Mouse (Mus musculus) monocyte, adult 59 days (primary cell): ENCODE measurements around the gene 1700025G04Rik. TPM values are rescaled to one million over a fixed set of nuclear protein-coding genes. Genes with fewer than 3 reads are reported as not detected.

Source experiments
- total RNA-seq, 2 experiments: library from RNA; stranded (reverse); gene quantifications; one replicate each; pipeline ENCODE4 v1.2.4; 2023

Gene 1700025G04Rik
- 10 to 100 TPM; 22.2 to 31.2 TPM for total RNA-seq

DNA sequence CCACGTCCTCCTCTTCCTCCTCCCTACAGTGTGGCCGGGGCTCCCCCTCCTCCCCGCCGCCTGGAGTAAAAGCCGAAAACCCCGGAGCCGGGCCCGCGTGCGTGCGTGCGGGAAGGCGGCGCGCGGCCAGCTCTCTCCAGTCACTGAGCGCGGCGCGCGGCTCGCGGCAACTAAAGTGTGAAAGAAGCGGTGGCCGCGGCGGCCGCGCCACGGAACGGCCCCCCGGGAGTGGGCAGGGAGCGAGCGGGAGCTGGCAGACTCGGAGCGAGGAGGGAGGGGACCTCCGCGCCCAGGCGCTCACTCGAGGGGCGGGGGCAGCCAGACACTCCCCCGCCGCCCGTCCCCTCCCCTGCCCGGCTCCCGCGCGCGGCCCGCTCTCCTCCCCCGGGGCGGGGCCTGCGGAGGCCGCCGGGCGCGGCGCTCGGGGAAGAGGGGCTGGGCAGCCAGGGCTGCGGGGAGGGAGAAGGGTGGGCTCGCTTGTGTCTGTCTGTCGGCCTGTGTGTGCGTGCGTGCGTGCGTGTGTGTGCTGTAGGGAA lies at the start of gene 1700025G04Rik:
1700025G04Rik (minus strand) TSS at position 108 of the 536 bp plus-strand sequence.

